Mouse (Mus musculus): ENCODE measurements around the gene Klre1.
"Not testable (repeated sequence)": the region's sequence is repeated elsewhere in the genome, so short reads cannot be mapped to it uniquely, and the experiment has no call there.

The Klre1 gene

DNA sequence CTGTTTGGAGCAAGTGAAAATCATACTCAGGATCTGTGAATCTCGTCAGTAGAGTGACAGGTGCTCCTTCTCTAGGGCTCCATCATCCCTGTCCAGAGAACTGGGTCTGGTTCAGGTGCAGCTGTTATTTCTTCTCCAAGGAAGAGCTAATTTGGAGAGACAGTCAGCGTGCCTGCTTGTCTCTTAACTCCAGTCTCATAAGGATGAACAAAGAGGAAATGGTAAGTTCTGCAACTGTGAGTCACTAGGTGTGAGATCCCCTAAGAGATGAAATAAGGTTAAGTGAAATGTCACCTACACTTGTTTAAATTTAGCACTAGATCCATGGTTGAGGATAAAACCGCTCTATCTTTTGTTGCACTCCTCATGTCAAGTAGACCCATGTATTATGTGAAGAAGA, 5.3 kb downstream of the Klre1 start:
- no peak for DNase-seq (ENCODE audit: low read depth, low spot score)

DNA sequence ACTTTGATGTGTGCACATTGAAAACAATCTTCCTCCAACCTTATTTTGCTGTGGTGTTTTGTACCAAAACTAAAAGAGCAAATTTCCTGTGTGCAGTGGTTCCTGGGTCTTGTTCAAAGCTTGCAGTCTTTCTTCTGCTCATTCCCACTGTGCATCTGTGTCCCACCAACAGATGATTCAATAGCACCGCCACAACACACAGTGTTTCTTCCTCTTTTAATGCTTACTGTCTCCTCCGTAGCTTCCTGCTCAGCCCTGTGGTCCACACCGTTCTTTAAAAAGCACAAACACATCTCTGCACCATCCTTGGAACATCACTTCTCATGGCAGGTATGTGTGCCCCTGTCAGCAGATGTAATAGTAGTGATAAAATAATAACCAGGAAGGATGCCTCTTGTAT, 13.8 kb downstream of the Klre1 start, which contains the start of gene Klrd1:
Gene Klrd1 (plus strand): TSS at position 275 of the 400 bp plus-strand sequence.
- DNase-seq (ENCODE audit: low read depth, low spot score): no peak

DNA sequence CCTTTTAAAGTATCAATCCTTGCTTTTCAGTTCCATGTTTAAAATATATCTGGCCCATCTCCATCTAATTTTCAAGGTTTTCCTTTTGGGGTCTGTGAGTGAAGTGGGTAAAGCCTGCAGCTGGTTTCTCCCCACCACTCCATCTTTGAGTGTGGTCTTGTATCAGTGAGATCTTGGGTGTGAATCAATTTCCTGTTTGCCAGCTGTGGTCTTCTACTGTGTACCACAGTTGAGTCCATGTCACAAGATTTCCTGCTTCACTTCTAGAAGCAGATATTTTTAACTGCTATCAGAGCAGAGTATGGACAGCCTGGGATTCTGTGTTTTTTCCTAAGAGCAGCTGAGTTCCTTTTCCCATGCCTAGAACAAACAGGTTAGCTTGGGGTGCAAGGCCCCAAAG, 30.7 kb downstream of the Klre1 start:
- DNase-seq (ENCODE audit: low read depth, low spot score): no peak

DNA sequence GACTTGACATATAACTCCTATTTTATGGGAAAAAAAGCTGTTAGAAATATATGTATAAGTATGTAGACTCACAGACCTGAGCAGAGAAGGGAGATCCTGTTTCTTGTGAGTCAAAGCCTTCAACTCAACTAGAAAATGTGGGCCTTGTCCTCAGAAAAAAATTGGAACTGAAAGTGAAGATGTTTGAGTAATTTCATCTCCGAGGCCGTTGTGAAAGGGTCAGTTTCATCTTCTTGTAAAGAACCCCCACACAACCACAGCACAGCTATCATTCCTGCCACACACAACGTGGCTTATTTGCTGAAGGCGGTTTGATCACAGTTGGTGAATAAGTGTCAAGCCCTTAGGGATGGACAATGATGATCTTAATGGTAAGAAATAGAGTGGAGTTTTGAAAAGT, 46.0 kb downstream of the Klre1 start, which contains the start of gene Klrk1:
Gene Klrk1 (minus strand): TSS at position 130 of the 400 bp plus-strand sequence.
- DNase-seq (ENCODE audit: low read depth, low spot score): no peak

DNA sequence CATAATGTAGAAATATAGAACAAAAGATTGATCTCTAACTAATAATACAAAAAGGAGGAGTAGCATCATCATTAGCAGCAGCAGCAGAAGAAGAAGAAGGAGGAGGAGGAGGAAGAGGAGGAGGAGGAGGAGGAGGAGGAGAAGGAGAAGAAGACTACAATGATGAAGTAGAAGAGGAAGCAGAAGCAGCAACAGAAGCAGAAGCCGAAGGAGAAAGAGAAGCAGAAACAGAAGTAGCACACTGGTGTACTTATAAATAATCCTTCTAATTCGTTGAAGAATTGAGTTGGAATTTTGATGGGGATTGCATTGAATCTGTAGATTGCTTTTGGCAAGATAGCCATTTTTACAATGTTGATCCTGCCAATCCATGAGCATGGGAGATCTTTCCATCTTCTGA, 53.3 kb downstream of the Klre1 start:
- not testable (repeated sequence) for DNase-seq (ENCODE audit: low read depth, low spot score)

All from R1 (cell line).